Mouse (Mus musculus) layer of hippocampus, adult 18-20 months (tissue): ENCODE measurements at regions not wholly inside any gene's neighbourhood (a gene's known extent, or its start where the extent isn't known, plus 50 kb on each side); places are given as distances from the start of the nearest gene placed in this dataset.
"Not testable (repeated sequence)": the region's sequence is repeated elsewhere in the genome, so short reads cannot be mapped to it uniquely, and the experiment has no call there.

ENCODE experiments used
- DNase-seq, 2 experiments: peaks; one replicate each; pipeline ENCODE4 v3.0.0; 2022; ENCODE audit warnings: low spot score in 2 of 2

- peak in 1 of 2 experiments; percentile 5 for DNase-seq
Measured at GRCm38 (mm10) chr4:28064935-28065334, 748.0 kb upstream of the Epha7 start.

- no peak for DNase-seq
Measured at GRCm38 (mm10) chr4:28065828-28066227, 747.1 kb upstream of the Epha7 start.

- DNase-seq = no peak
Measured at GRCm38 (mm10) chr4:28079030-28079429, 733.9 kb upstream of the Epha7 start.

- DNase-seq = peak; percentile 23 to 76
Measured at GRCm38 (mm10) chr4:28092854-28093253, 720.1 kb upstream of the Epha7 start.

- peak; percentile 56 to 84 for DNase-seq
Measured at GRCm38 (mm10) chr4:28143165-28143564, 669.8 kb upstream of the Epha7 start.

GRCm38 (mm10) chr4:28155116-28155515, 657.8 kb upstream of the Epha7 start:
- DNase-seq = no peak

- no peak for DNase-seq
Measured at GRCm38 (mm10) chr4:28176771-28177170, 636.2 kb upstream of the Epha7 start.

GRCm38 (mm10) chr4:28190861-28191260, 622.1 kb upstream of the Epha7 start:
- DNase-seq = no peak

GRCm38 (mm10) chr4:28227594-28228208, 585.2 kb upstream of the Epha7 start:
- no peak for DNase-seq

GRCm38 (mm10) chr4:28235516-28235915, 577.4 kb upstream of the Epha7 start:
- not testable (repeated sequence) for DNase-seq

GRCm38 (mm10) chr4:28242272-28242671, 570.7 kb upstream of the Epha7 start:
- peak in 1 of 2 experiments; percentile 34 for DNase-seq
